In the genomic region with DNA sequence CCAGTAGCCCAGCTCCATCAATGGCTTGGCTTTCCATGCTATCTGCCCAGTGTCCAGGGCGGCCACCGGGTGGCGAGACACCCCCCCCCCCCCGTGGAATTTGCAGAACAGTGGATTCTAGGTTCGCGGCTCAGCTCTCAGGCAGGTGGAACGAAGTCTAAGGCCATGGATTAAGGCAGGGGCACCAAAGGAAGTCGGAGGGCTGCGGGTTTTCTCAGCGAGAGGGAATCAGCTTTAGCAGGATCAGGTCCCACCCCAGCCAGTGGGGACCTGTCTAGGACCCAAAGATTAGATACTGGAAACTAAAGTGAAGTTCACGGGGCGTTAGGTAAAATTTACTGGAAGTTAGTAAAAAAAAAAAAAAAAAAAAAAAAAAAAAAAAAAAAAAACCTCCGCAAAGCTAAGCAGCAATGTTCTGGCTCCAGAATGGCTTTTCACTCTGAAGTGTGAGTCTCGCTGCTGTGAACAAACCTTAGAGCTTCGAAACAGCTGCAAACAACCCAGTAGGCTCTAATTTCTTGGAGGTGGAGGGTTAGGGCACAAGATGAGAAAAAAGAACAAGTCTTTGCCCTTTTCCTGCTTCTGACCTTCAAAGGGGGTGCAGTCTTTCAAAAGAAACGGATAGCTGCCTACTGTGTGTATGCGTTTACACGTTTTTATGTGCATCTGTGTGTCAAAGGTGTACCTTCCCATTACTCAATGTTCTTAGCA, we compare ENCODE assay signal across 9 mouse cellular contexts. TPM values are rescaled to one million over a fixed set of nuclear protein-coding genes. Genes with fewer than 3 reads are reported as not detected.
A peak's percentile ranks its signal among the peaks of the same experiment; 100 is the strongest.
DNase-seq lines count a peak whose midpoint lies in the region; ATAC-seq and TF ChIP-seq lines count a peak whose summit lies in the region.
"Had no signal": no experiment of that assay in that cellular context is flagged by ENCODE, and none has a peak within 500 bp of the region (broad histone marks: within the 10 kb centered on the region; RNA-seq: fewer than 3 reads in every experiment).

No protein-coding gene starts in this region.

- no peaks in the 10 kb centered on the region for H3K27me3 ChIP-seq in kidney, adult 2 months (replicated peaks; ENCODE audit: control insufficient read depth, insufficient read depth, low read length)
- peaks cover 52% of the 10 kb centered on the region for H3K27me3 ChIP-seq in forebrain, embryonic 16.5 days (replicated peaks; ENCODE audit: control insufficient read depth, insufficient read depth, low read length)
- H3K27me3 ChIP-seq in limb, embryonic 10.5 days (ENCODE audit: low read depth, poor library complexity, severe bottlenecking), result peaks cover 61% of the 10 kb centered on the region
- H3K27me3 ChIP-seq in neural tube, embryonic 13.5 days, result peaks cover 63% of the 10 kb centered on the region

- peak overlapping the region; percentile 50 for H3K4me2 ChIP-seq in forebrain, embryonic 16.5 days (ENCODE audit: low read length)
- peak overlapping the region; percentile 90 for H3K4me2 ChIP-seq in neural tube, embryonic 13.5 days

- H3K36me3 ChIP-seq in kidney, adult 2 months (ENCODE audit: control insufficient read depth, insufficient read depth, low read length), result no peaks in the 10 kb centered on the region
- H3K36me3 ChIP-seq in forebrain, embryonic 16.5 days (ENCODE audit: control insufficient read depth, insufficient read depth), result no peaks in the 10 kb centered on the region
- no peaks in the 10 kb centered on the region for H3K36me3 ChIP-seq in limb, embryonic 10.5 days
- H3K36me3 ChIP-seq in neural tube, embryonic 13.5 days, result no peaks in the 10 kb centered on the region

- DNase-seq in kidney, adult 2 months, result peak; percentile 14
- no peak for DNase-seq in kidney, postnatal 25 days
- no peak for DNase-seq in limb, embryonic 10.5 days (ENCODE audit: low spot score)
- no peak for DNase-seq in left cerebral cortex, postnatal 36 days (ENCODE audit: low spot score in 2 of 2)
- no peak for DNase-seq in right cerebral cortex, postnatal 4 days
- no peak for DNase-seq in adrenal gland, postnatal 10 days

- ATAC-seq in forebrain, embryonic 16.5 days, result no peak
- ATAC-seq in neural tube, embryonic 13.5 days (ENCODE audit: low read depth), result no peak
- ATAC-seq: inflammation-experienced regulatory T-cells, adult 6 months had no signal

- H3K4me1 ChIP-seq in kidney, adult 2 months (ENCODE audit: control insufficient read depth, insufficient read depth, low read length), result peaks cover 18% of the 10 kb centered on the region
- H3K4me1 ChIP-seq in forebrain, embryonic 16.5 days (replicated peaks; ENCODE audit: control insufficient read depth, insufficient read depth, low read length), result peaks cover 9% of the 10 kb centered on the region
- H3K4me1 ChIP-seq in limb, embryonic 10.5 days, result peaks cover 50% of the 10 kb centered on the region
- peaks cover 29% of the 10 kb centered on the region for H3K4me1 ChIP-seq in neural tube, embryonic 13.5 days (replicated peaks)

- TF ChIP-seq CTCF in kidney, adult 2 months (conservative IDR thresholded peaks at IDR 0.05; ENCODE audit: insufficient read depth, insufficient read length, low read depth, low read length), result no peak

- peak overlapping the region; percentile 94 for H3K27ac ChIP-seq in kidney, adult 2 months (ENCODE audit: insufficient read depth, low read depth, low read length)
- peak overlapping the region; percentile 69 for H3K27ac ChIP-seq in forebrain, embryonic 16.5 days (ENCODE audit: low read length)
- H3K27ac ChIP-seq in limb, embryonic 10.5 days, result peak overlapping the region; percentile 70; the same call in 1 of the 2 replicates
- peak overlapping the region; percentile 75 for H3K27ac ChIP-seq in neural tube, embryonic 13.5 days (replicated peaks)

- peak overlapping the region; percentile 65 for H3K4me3 ChIP-seq in kidney, adult 2 months (ENCODE audit: insufficient read depth, low read depth, low read length)
- peak overlapping the region; percentile 32 for H3K4me3 ChIP-seq in forebrain, embryonic 16.5 days (replicated peaks; ENCODE audit: low read length)
- peak overlapping the region; percentile 49 for H3K4me3 ChIP-seq in limb, embryonic 10.5 days
- H3K4me3 ChIP-seq in neural tube, embryonic 13.5 days, result peak overlapping the region; percentile 38

- H3K9me3 ChIP-seq in forebrain, embryonic 16.5 days (ENCODE audit: control insufficient read depth, low read length), result no peaks in the 10 kb centered on the region
- H3K9me3 ChIP-seq in limb, embryonic 10.5 days (replicated peaks), result no peaks in the 10 kb centered on the region
- no peaks in the 10 kb centered on the region for H3K9me3 ChIP-seq in neural tube, embryonic 13.5 days

- H3K9ac ChIP-seq in forebrain, embryonic 16.5 days (replicated peaks; ENCODE audit: low read depth, low read length), result no peak overlapping the region
- H3K9ac ChIP-seq in neural tube, embryonic 13.5 days, result peak overlapping the region; percentile 68

- WGBS in kidney, adult 2 months, result 24% methylated on average over 18 of the region's 18 CpGs
- WGBS in forebrain, embryonic 16.5 days, result 2% methylated on average over 18 of the region's 18 CpGs
- 4% methylated on average over 18 of the region's 18 CpGs for WGBS in limb, embryonic 10.5 days
- WGBS in neural tube, embryonic 13.5 days, result 3% methylated on average over 18 of the region's 18 CpGs

- no peak for TF ChIP-seq POLR2A in kidney, adult 2 months (IDR thresholded peaks at IDR 0.05; ENCODE audit: low read depth, low read length)

- intact Hi-C loops in left cerebral cortex, postnatal 36 days (cut with DNase I), result no loop called here

RNA-seq across cellular contexts. Expression of a gene that starts 4.2 kb away (rescaled TPM):
- 193 and 288 TPM in 2 replicates for polyA plus RNA-seq in kidney, adult 2 months (2012; rRNA removed)
- 88.4 and 90.6 TPM in 2 replicates for polyA plus RNA-seq in forebrain, embryonic 16.5 days (2015; fragmentation: Nextera tagmentation; extraction: Ambion mirVana)
- polyA plus RNA-seq in limb, embryonic 10.5 days (2016; fragmentation: Nextera tagmentation; extraction: Ambion mirVana), result 48.0 and 56.8 TPM in 2 replicates
- 85.5 and 87.8 TPM in 2 replicates for polyA plus RNA-seq in neural tube, embryonic 13.5 days (2015; fragmentation: Nextera tagmentation; extraction: Ambion mirVana)
- total RNA-seq in left cerebral cortex, postnatal 36 days (2021), result 10 to 100 TPM; 24.8 to 41.3 TPM
- total RNA-seq in adrenal gland, postnatal 10 days (2021), result 10 to 100 TPM; 78.3 to 79.6 TPM
